Mouse (Mus musculus) monocyte, adult 5-6 weeks (primary cell): Measurements from ENCODE around the gene Pepd. TPM values are rescaled to one million over a fixed set of nuclear protein-coding genes. Genes with fewer than 3 reads are reported as not detected.

Experiments used
- ATAC-seq: fragments of 153-309, 156-312 bp; replicated peaks from 2 replicates; pipeline ENCODE4 v1.8.0; 2017; ENCODE audit warnings: mild to moderate bottlenecking; ENCODE audit not compliant: low TSS enrichment, insufficient number of reproducible peaks, severe bottlenecking, poor library complexity, low FRiP score
- total RNA-seq: library from RNA; stranded (forward); fragments of 200-1000, 200-491, 200-594 nt; gene quantifications from 3 replicates; pipeline ENCODE4 v1.2.3, GENCODE M21; 2017

Gene Pepd
- total RNA-seq, 1 experiment from 2014 or later, result 41.3 TPM

GRCm38 (mm10) chr7:34925956-34926355 lies 13.8 kb downstream of the Pepd start:
- no peak for ATAC-seq

DNA sequence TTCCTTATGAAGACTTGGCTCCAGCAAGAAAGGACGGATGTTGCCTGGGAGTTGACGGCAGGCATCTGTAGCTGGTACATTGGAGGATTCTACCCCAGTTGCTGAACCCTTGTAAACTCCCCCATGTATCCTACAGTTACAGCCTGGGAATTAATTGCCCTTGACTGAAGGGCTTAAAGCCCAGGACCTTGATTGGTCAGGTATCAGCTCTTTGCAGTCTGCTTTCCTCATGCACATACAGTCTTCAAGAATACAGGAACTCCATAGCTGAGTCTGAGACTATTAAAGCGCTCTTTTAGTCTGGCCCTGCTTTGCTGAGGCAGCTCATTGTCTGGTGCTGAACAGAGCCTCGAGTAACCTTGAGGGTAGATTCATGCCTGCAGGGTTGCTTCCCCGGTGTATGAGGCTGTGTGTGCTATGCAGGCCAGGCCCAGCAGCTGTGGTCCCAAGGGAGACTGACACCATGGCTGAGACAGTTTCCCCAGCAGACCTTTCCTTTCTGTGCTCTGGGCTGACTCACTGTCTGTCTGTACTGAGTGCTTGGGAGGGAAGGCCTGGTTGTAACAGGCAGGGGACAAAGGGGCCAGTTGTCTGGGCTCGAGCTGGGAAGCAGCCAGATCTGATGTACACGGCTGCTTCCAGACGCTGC lies 17.6 kb downstream of the Pepd start:
- ATAC-seq, result no peak

DNA sequence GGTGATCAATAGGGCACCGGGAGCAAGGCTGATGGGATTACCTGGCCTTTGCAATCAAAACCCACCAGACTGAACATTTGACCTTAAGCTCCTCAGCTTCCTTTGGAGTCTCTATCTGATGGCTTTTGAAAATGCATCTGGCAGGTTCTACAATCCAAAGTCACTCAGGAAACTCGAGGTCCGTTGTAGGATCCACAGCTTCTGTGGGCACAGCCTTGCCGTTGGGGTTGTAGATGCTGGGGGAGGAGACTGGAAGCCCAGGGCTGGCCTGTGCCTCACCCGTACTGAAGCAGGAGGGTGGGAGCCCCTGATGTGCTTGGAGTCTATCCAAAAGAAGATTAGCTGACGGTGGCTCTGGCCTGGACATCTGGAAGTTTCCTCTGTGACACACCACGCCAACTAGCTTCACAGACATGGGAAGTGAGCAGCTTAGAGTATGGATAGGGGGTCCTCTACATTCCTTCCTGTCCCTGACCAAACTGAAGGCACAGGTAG lies 18.1 kb downstream of the Pepd start:
- no peak for ATAC-seq

DNA sequence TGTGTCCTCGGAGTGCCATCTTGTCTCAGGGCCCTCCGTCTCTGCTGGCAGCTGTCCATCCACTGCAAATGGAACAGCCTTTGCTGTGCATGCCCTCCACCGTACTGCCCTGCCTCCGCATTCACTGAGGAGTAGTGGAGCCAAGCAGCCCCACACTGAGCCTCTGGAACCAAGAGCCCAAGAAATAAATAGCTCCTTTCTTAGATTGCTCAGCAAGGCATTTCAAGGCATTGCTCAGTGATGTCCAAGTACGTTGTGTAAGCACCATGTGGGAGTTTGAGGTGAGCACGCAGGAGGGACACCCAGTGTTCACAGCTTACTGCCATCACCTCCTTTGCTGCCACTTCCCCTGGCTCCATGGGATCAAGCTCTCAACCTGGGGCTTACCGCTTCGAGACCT lies 20.5 kb downstream of the Pepd start:
- no peak for ATAC-seq

GRCm38 (mm10) chr7:34933142-34933541 lies 21.0 kb downstream of the Pepd start:
- no peak for ATAC-seq

DNA sequence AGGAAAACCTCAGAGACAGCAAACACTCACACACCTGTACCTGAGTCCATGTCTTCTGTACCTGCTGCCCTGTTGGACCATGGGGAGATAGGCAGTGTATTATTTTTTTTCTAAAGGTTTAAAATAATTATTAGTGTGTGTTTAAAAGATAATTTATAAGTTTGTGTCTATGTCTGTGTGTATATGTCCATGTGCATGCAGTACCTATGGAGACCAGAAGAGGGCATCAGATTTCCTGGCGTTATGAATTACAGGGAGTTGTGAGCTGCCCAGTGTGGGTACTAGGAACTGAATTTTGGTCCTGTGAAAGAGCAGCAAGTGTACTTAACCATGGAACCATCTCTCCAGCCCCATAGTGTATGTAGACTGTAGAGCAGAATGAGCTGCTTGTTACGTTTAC lies 24.2 kb downstream of the Pepd start:
- no peak for ATAC-seq

DNA sequence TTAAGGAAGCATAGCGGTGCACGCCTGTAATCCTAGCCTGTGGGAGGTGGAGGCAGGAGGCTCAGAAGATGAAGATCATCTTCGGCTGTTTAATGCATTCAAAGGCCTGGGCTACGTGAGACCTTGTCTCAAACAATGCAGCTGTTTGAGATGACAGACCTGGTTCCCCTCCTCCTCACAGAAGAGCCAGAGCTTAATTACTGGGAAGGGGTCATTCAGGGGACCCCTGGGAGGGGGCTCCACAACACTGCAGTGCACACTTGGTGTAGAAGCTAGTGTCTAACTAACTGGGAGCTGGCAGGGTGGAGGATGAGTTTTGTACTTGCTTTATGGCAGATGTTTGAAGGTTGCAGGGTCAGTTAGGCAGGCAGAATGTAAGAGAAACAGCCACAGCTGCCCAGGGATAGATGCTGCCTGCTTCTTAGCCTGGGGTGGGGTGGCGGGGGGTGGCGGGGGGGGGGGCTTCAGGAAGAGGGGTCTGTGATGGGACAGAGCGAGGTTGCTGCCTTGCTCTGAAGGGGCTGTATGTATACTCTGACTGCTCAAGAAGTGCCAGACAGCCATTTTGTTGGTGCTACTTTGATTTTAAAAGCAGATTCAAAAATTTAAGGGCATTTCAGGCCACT lies 26.6 kb downstream of the Pepd start:
- ATAC-seq, result no peak

DNA sequence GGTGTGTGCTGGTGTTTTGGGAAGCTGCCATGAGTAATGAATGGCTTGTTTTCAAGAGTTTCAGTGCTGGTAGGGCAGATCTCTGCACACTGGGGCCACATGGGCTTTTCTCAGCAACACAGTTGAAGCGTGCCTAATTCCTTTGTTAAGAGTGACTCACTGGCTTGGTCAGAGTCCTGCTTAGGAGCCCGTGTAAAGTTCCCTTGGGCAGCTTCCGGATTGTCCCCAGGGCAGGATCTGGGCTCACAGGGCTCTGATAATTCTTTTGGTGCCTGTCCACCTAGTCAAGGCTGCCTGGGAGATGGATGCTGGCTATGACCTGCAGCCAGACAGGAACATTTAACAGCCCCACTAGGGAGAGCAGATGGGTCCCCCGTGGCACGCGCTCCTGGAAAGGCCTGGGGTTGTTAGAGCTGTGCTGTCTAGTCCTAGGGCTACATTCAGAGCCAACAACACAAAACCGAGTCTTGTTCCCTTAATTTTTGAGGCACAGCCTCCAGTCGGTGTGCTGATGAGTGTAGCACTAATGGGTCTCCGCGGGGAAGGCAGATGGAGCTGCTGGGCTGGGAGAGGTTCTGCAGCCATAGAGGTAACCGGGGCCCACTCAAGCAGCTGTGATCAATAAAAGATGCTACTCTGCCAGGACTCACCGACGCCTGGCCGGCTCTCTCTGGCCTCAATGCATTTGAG lies 27.2 kb downstream of the Pepd start:
- ATAC-seq, result no peak

GRCm38 (mm10) chr7:34939952-34940312 lies 27.8 kb downstream of the Pepd start:
- no peak for ATAC-seq

GRCm38 (mm10) chr7:34943581-34944123 lies 31.5 kb downstream of the Pepd start:
- no peak for ATAC-seq

DNA sequence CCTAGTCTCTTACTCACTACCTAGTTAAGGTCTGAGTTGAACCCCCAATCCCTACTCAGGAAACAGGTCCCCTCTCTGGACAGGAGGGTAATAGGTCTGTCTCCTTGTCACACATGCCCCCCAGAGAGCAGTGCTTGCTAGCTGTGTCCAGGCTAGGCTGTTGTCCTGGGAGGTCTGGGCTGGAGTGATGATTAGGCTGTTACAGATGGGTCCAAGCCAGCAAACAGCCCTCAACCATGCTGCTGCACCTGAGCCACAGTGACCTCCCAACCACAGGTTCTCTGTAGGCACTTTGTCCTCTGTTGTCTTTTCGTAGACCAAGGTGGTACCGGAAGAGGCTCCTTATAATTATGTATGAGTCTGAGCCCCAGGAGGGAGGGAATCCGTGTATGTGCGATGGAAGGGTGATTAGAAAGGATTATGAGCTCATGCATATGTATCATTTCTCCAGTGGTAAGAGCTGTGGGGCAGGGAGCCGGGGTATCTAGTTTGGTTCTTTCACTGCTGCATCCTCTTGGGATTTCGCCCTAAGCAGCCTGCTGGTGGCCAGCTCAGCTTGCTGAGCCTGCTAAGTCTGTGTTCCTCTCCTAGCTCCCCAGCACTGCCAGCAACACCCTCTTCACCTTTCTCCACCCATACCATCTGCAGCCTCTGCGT lies 34.2 kb downstream of the Pepd start:
- no peak for ATAC-seq

DNA sequence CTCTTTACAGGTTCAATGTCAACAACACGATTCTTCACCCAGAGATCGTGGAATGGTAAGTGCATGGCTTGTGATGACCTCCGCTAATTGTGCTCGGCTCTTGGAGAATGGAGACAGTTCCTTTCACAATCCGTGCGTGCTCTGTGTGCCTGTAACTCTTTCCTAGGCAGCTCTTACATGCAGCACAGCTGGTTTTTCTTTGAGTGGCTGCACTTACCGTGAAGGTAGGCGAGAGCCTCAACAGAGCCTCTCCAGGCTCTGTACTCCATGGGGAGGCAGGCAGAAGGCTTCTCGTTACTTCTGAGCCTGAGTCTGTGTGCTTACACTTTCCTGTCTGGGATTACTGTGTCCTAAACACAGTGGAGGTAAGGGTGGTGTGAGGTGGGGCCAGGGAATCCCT lies 42.4 kb downstream of the Pepd start:
- no peak for ATAC-seq

DNA sequence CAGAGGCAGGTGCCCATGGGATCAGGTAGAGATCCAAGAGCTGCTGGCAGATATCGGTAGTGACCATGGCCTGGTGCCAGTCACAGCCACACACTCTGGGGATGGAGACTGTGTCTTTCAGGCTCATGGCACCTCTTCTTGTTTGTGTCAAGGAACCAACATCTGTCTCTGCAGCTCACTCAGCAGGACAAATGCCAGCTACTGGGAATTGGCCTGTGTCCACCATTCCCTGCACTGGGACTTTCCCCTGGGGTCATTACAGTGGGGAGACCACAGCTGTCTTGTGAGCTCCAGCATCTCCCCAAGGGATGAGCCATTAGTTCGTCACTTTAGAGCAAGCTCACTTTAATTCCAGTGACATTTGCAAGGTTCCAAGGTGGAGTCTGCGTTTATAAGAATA lies 43.1 kb downstream of the Pepd start:
- no peak for ATAC-seq

DNA sequence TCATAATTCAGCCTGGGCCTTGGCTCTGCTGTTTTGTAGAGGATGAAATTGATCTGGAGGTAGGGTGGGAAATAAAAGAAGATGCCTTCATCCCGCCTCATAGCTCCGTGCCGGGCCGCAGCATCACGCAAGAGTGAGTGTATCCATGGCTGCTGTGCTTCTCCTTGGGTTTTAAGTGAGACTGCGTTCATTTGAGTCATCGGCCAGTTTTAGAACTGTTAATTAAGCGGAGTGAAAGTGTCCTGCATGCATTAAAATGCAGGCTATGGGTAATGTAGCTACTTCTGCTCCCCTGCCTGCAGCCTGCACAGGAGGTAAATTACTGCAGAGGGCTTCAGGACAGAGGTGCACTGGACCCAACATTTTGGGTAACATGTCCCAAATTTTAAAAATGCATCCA lies 45.0 kb downstream of the Pepd start:
- ATAC-seq, result no peak

GRCm38 (mm10) chr7:34963889-34964645 lies 51.9 kb downstream of the Pepd start:
- no peak for ATAC-seq

DNA sequence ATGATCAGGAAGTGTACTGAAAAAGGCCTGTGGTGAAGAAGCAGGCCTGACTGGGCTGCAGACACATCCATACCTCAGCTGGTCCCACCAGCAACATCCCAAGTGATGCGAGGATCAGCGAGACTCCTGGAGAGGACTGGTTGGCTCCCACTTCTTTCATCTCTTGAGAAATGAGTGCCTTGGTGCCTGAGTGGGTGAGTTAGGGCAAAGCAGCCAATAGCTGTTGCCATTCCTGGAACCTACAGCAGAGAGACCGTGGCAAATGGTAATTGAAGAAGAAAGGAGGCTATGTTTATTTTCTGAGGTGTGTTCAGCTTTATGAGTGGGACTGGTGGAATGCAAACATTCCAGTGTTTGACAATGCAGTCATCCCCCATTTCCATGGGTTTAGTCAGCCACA lies 55.2 kb downstream of the Pepd start:
- ATAC-seq, result no peak

DNA sequence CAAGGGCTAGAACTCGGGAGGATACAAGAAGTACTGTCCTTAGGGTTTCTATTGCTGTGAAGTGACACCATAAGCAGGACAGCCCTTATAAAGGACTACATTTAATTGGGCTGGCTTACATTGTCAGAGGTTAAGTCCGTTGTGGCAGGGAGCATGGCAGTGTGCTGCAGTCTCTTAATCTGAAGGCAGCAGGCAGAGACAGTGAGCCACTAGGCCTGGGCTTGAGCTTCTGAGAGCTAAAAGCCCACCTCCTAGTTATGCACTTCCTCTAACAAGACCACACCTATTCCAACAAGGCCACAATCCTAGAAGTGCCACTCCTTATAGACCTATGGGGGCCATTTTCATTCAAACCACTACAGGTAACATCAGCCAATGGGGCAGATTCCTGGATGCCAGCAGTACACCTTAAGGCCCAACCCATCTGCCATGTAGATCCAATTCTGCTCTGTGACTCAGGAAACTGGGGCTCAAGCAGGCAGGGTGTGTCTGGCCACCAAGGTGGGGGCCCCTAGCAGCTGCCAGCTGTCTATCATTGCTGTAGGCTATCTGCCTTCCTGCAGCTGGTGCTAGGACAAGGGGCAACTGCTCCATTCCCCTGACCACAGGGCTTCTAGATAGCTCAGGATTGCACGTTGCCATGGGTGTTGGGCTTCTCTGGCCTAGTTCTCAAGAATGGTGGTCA lies 56.7 kb downstream of the Pepd start:
- no peak for ATAC-seq

DNA sequence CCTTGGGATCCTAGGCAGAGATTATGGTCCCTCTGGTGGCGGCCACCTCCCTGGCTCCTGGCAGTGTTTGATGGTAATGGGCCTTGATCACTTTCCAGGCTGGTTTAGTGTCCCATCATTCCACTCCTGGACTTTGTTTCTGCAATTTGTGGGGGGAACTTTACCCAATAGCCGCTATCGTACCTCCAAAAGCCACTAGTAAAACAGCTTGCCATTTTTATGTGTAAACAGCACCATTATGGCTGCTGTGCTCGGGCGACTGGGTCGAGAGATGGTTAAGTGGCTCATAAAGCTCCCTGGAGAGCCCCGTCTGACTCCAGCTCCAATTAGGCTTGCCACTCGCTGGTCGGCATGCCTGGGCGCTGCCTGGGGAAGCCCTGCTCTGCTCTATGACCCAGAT lies 59.6 kb downstream of the Pepd start:
- no peak for ATAC-seq
